Mouse (Mus musculus): ENCODE measurements around the gene Pigv.
"Not testable (repeated sequence)": the region's sequence is repeated elsewhere in the genome, so short reads cannot be mapped to it uniquely, and the experiment has no call there.

Gene Pigv

GRCm38 (mm10) chr4:133672845-133673647, 599 bp upstream of the Pigv start:
- DNase-seq (ENCODE audit: low spot score in 2 of 2): peak; percentile 60 to 71

GRCm38 (mm10) chr4:133671184-133671880, 1.1 kb downstream of the Pigv start:
- peak; percentile 83 to 92 for DNase-seq (ENCODE audit: low spot score in 2 of 2)

- no peak for DNase-seq (ENCODE audit: low spot score in 2 of 2)
These were observed 2.7 kb downstream of the Pigv start for GRCm38 (mm10) chr4:133669652-133670210.

- DNase-seq (ENCODE audit: low spot score in 2 of 2): no peak
These were observed 3.9 kb downstream of the Pigv start for GRCm38 (mm10) chr4:133668537-133668936.

- peak in 1 of 2 experiments; percentile 54 for DNase-seq (ENCODE audit: low spot score in 2 of 2)
These were observed 6.2 kb downstream of the Pigv start for GRCm38 (mm10) chr4:133666199-133666598.

GRCm38 (mm10) chr4:133665118-133665517, 7.3 kb downstream of the Pigv start:
- no peak for DNase-seq (ENCODE audit: low spot score in 2 of 2)

- no peak for DNase-seq (ENCODE audit: low spot score in 2 of 2)
These were observed 9.5 kb downstream of the Pigv start for GRCm38 (mm10) chr4:133662945-133663344.

- DNase-seq (ENCODE audit: low spot score in 2 of 2): no peak
These were observed 10.0 kb downstream of the Pigv start for GRCm38 (mm10) chr4:133662421-133662820.

- DNase-seq (ENCODE audit: low spot score in 2 of 2): peak; percentile 45 to 69
These were observed 12.0 kb downstream of the Pigv start for GRCm38 (mm10) chr4:133660193-133661155.

- peak; percentile 64 to 77 for DNase-seq (ENCODE audit: low spot score in 2 of 2)
These were observed 12.8 kb downstream of the Pigv start for GRCm38 (mm10) chr4:133659497-133660192.

GRCm38 (mm10) chr4:133658729-133659128, 13.7 kb downstream of the Pigv start:
- no peak for DNase-seq (ENCODE audit: low spot score in 2 of 2)

GRCm38 (mm10) chr4:133657829-133658458, 14.5 kb downstream of the Pigv start:
- no peak for DNase-seq (ENCODE audit: low spot score in 2 of 2)

GRCm38 (mm10) chr4:133656997-133657396, 15.4 kb downstream of the Pigv start:
- no peak for DNase-seq (ENCODE audit: low spot score in 2 of 2)

GRCm38 (mm10) chr4:133656294-133656693, 16.2 kb downstream of the Pigv start:
- DNase-seq (ENCODE audit: low spot score in 2 of 2): no peak

GRCm38 (mm10) chr4:133654070-133654469, 18.4 kb downstream of the Pigv start:
- DNase-seq (ENCODE audit: low spot score in 2 of 2): not testable (repeated sequence)

- DNase-seq (ENCODE audit: low spot score in 2 of 2): no peak
These were observed 19.7 kb downstream of the Pigv start for GRCm38 (mm10) chr4:133652746-133653145.

- no peak for DNase-seq (ENCODE audit: low spot score in 2 of 2)
These were observed 20.5 kb downstream of the Pigv start for GRCm38 (mm10) chr4:133651986-133652385.

- DNase-seq (ENCODE audit: low spot score in 2 of 2): no peak
These were observed 21.0 kb downstream of the Pigv start for GRCm38 (mm10) chr4:133651445-133651844.

- peak; percentile 85 to 92 for DNase-seq (ENCODE audit: low spot score in 2 of 2)
These were observed 22.3 kb downstream of the Pigv start, which contains the start of gene Zdhhc18 for GRCm38 (mm10) chr4:133649989-133650699. Gene Zdhhc18 (minus strand): TSS chr4:133650154.

- DNase-seq (ENCODE audit: low spot score in 2 of 2): not testable (repeated sequence)
These were observed 23.0 kb downstream of the Pigv start for GRCm38 (mm10) chr4:133649464-133649863.
